Mouse (Mus musculus) retina, adult 2 months (tissue): ENCODE data around the gene Pla1a.
A peak's percentile ranks its signal among the peaks of the same experiment; 100 is the strongest.
"Not testable (repeated sequence)": the region's sequence is repeated elsewhere in the genome, so short reads cannot be mapped to it uniquely, and the experiment has no call there.

Experiments used
- DNase-seq: peaks from one replicate; pipeline ENCODE4 v3.0.0-alpha.2; 2012; ENCODE audit warnings: low read depth, low spot score

Pla1a gene

DNA sequence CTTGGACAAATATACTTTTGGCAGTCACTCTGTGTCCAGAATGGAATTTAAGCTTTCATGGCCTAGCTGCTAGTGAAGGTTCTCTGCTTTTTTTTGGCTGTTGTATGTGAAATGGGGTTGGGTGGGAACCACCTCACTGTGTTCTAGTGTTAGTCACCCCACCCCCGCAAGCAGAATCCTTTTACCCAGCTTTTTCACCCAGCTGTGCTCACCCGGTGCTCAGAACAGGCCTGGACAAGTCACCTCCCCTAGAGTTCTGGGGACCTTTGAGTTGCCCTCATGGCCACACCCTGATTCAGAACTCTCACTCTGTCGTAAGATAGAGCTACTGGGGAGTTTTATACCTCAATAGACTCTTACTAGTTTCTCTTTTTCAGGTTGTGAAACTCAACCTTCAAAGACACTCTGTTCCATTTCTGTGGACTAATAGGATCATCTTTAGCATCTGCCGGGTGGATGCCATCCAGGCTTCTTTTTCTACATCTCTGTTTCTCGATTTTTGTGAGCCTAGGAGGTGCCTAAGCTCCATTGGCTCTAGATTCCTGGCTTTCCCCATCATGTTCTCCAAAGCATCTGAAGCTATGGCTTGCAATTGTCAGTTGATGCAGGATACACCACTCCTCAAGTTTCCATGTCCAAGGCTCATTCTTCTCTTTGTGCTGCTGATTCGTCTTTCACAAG is 25.8 kb upstream of the Pla1a start:
- DNase-seq = no peak

DNA sequence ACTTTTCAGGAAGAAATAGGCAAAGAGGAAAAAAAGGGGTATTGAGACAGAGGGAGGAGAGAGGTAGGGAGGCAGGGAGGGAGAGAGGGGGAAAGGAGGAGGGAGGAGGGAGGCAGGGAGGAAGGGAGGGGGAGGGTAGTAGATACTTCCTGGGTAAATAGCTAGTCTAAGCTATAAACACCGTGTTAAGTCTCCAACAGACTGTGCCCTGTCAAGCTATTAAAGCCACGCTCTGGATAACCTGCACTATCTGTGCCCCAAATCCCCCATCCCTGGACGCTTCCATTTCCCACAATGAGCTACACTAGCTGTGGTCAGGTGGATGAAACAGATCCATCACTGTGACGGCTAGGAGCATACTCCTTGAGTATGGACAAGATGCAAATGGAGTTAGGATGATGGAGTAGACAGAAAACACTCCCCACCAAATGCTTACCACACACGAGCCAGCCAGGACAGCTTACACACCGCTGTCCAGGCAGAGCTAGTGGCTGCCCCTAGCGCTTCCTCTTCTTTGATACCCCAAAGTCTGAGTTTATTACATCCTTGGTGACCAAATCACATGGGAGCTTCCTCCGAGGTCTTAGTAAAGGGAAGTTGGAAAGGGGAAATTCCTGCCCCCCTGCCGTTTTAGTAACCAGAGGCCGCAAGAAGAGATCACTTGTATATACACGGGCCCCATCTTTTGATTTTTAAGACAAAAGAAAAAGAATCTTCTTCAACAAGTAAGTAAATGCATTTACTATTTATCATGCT is 24.0 kb upstream of the Pla1a start:
- DNase-seq = no peak

DNA sequence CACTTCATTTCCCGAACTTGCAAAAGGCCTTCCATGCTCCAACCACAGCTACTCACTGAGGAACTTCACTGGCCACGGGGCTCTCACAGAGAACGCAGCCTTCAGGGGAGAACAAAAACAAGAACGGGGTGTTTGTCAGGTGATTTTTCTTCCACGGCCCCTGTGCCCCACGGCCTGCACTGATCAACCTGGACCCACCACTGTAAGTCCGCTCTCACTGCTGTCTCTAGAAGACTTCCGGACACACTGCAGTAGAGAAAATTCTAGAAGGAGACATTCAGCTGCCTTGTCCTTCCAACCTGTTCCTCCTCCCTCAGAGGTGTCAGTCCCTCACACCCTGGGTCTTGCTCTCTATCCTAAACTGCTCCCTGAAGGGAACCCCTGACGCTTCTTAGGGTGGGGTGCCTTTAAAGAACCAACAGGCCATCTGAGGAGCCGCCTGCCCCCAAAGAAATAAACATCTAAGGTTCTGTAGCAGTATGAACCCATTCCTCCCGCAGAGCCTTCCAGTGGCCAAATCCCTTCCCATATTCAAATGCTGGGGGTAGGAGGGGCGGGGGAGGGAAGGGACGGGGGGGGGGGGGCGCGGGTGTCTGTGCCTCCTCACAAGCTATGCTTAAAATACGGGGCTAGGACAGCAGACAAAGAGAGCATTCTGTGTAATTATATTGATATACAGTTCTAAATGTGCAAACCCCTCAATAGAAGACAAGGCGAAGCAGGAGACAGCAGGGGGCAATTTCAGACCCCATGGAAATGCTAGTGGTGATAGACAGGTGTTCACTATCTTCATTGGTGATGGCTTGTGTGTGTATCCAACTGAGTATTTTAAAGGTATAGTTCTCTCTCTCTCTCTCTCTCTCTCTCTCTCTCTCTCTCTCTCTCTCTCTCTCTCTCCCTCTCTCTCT is 22.8 kb upstream of the Pla1a start, which contains the start of gene Cd80:
Gene Cd80 (plus strand): TSS at position 51 of the 908 bp plus-strand sequence.
- no peak for DNase-seq

DNA sequence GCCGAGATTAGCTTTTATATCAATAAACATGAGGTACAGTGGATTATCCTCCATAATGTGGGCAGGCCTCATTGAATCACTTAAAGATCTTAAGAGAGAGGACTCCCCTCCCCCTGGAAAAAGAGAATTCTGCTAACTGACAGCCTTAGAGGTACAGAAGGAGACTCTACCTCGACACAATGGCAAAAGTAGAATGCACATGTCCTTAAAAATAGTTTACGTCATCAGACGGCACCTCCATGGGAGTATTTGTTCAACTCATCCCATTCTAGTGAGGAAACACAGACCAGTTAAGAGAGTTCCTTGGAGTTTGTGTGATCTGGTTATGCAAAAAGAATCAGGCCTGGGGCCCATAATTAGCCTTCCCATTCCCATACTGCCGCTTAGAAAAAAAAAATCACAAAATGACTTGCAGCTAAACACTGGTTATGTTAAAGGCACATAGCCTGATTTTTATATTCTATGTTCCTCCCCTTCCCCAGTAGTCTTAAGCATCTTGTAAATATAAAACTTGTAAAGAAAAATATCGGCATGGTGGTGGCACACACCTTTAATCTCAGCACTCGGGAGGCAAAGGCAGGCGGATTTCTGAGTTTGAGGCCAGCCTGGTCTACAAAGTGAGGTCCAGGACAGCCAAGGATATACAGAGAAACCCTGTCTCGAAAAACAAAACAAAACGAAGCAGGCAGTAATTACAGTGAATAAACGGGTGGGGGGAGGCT is 21.7 kb upstream of the Pla1a start:
- no peak for DNase-seq

DNA sequence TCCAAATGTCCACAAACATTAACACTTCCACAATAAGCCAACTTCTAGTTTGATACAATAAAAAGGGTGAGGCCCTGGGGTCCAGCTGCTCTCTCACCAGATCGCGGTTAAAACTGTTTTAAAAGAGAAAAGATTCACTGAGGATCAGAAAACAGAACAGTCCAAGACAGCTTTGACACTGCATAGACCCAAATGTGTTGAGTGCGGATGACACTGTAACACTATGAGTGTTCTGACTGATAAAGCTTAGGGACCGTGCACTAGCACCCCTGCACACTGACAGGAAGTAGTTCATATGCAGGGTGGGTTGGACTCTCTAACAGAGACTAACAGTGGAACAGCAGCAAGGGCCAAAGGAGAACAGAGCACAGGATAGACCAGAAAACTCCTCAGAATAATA is 21.0 kb upstream of the Pla1a start:
- DNase-seq = no peak

DNA sequence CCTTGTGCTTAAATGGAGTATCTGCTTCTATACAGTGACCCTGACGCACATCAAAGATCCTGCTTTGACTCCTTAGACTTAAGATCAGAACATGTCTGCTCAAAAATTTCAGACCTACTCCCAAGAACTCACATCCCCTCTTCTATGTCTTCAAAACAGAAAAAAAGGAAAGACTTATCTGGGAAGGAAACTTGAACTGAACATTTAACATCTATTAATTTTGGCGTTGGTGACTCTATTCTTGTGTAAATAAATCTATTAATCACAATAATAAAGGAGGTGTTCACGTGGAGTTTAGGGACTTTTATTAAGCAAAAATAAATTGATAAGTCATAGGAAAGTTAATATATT is 20.2 kb upstream of the Pla1a start:
- no peak for DNase-seq

DNA sequence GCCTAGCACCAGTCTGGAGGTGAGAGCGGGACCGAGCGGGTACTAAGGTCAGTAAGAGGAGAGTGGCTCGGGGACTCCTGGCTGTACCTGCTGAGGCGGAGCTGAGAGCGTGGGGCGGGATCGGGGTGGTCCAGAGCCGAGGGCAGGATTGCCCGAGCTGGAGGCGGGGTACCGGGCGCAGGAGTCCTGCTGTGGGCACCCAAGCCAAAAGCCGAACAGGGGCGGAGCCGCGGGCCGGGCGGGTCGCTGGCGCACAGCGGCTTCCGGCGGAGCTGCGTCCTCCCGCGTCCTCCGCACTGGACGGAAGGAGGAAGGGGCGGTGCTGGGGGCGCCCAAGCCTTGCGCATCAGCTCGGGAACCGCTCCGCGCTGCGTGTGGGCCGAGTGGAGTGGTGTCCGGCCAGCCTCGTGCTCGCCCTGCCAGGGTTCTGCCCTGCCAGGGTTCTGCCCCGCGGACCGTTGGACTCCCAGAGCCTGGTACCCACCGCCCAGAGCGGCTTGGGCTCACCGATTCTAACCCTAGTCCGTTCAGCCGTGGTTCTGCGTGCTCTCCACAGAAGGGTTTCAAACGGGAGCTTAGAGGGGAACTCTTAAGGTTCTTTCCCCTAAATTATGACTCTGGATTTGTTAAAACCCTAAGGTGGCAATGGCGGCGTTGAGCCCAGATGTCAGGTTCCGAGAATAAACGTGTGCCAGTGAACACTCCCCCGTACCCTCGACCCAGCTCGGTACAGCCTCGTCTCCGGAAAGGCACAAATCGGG is 19.7 kb upstream of the Pla1a start, which contains the start of gene Adprh:
Gene Adprh (minus strand): TSS at position 262 of the 761 bp plus-strand sequence.
- DNase-seq = peak; percentile 70

DNA sequence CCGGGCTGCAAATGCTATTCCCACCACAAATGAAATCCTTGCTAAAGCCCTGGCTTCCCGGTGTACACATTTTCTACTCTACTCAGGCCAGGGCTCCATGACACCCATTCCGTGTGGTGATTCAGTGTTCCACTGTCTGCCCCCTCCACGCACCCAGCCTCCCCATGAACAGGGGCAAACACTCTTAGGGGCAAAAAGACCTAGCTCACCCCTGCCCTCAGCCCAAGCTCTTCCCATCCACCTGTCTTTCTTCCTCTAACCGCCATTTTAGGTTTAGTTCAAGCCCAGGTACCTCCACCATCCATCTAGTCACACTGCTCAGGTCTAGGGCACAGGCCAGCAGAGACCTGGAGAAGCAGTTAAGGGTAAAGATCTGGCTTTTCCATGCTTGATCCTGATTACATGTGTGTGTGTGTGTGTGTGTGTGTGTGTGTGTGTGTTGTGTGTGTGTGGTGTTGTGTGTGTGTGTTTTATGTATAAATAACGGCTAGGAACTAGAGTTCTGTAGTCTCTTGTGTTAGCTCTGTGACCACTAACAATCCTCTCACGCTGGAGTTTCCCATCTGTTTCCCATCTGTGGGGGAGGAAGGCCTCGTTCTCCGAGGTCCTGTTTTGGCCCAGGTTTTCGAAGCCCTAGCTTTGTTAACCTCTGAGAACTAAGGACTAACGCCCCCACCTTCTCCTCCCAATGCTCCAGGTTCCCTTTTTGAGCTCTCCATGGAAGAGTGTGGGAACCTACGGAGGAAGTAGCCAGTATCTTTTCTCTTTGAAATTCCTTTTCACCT is 18.7 kb upstream of the Pla1a start:
- no peak for DNase-seq

DNA sequence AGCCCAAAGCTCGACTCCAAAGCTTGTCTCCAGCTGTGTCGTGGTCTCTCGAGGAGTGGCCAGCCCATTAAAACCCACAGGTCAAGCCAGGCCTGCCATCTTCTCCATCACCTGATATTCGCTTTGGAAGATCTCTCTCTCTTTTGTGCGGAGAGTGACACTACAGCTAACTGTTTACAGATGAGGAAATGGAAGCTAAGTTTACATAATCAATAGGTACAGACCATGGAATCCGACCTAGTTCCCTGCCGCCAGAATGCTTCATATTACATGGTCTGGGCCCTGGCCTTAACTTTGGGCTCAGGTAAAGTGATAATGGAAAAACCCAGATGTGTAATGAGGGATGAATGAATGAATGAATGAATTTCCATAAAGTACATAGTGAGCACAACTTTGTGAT is 17.8 kb upstream of the Pla1a start:
- DNase-seq = no peak

DNA sequence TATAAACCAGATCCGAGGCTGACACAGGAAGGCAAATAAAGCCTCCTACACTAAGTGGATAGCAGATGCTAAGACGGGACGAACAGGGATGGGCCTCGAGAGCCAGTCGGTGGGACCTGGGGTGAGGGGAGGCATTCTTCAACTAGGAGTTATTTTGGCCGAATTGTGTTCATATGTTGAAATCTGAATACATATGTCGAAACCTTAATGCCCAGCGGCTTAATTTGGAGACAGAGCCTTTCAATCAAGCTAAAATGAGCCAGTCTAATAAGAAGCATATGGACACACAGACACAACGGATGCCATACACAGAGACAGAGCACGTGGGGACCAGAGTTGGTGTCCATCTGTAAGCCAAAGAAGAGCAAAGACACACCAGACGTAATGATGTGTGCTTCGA is 15.5 kb upstream of the Pla1a start:
- DNase-seq = no peak

DNA sequence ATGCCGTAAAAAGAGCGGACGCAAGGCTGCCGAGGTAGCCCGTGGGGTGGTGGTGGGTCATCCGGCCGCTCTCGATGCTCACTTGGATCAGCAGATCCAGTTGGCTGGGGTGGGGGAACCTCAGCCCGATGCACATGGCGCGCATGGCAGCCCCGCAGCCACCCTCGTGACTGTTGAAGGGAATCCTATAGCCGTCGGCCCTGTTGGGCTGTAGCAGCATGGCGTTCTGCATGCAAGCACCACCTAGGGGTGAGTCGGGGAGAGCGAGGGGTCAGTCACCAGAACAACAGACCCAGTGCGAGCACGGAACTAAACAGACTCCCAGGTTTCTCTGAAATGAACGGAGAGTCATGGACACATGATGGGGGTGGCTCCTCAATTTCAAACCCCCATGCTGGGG is 14.4 kb upstream of the Pla1a start:
- DNase-seq = no peak

DNA sequence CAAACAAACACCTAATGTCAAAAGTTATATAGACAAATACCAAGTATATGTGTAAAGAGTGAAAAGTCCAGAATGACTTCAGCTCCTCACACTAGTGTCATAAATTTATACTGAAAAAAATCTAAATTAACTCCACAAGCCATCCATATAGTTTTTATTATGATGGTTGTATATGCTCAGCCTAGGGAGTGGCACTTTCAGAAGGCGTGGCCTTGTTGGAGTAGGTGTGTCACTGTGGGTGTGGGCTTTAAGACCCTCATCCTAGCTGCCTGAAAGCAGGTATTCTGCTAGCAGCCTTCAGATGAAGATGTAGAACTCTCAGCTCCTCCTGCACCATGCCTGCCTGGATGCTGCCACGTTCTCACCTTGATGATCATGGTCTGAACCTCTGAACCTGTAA is 13.2 kb upstream of the Pla1a start:
- DNase-seq = not testable (repeated sequence)

DNA sequence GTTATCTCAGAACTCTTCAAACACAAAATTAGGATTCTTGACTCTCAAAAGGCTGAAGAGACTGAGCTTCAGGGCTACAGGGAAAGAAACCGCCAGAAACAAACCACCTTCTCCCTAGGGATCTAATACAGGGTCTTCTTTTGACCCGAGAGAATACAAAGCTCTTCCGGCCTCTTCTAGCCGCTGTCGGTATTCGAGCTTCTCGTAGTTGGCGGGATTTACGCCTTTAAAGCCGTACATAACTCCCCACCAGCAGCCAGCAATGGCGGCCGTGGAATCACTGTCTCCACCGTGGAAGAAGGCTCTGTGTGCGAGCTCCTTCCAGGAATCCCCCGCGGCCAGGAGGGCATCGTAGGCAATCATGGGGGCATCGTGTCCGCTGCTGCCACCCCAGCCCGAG is 12.6 kb upstream of the Pla1a start:
- DNase-seq = no peak

DNA sequence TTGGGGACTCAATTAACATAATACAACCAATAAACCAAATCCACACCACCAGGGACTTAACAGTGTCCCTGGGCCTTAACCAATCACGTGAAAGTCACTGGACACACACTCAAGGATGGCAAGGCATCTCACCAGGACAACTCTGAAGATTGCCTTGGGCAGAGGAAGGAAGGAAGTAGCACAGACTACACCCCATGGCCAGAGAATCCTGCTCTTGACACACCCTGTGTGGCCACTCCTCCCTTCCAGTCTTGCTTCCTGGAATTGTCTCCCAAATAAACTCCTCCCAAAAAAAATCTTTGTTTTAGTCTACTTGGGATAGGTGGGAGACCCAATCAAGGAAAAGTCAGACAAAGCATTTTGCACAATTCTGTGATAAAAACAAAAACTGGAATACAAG is 12.1 kb upstream of the Pla1a start:
- no peak for DNase-seq

DNA sequence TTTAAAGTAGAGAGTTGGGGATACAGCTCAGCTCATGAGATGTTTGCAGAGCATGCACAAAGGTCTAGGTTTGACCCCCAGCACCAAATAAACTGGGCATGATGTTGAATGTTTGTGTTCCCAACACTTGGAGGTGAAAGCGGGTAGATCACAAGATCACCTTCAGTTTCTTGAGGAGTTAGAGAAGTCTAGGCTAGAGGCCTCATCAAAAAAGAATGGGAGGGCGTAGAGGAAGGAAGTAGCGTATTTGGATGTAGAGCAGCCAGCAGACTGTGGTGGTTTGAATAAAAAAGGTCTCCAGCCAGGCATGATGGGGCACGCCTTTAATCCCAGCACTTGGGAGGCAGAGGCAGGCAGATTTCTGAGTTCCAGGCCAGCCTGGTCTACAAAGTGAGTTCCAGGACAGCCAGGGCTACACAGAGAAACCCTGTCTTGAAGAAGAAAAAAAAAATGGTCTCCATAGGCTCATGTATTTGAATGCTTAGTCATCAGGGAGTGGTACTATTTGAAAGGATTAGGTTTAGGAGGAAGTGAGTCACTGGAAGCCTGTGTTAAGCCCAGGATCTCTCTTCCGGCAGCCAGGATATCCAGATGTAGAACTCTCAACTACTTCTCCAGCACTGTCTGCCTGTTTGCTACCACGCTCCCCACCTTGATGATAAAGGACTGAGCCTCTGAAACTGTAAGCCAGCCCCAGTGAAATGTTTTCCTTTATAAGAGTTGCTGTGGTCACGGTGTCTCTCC is 10.9 kb upstream of the Pla1a start:
- DNase-seq = no peak

DNA sequence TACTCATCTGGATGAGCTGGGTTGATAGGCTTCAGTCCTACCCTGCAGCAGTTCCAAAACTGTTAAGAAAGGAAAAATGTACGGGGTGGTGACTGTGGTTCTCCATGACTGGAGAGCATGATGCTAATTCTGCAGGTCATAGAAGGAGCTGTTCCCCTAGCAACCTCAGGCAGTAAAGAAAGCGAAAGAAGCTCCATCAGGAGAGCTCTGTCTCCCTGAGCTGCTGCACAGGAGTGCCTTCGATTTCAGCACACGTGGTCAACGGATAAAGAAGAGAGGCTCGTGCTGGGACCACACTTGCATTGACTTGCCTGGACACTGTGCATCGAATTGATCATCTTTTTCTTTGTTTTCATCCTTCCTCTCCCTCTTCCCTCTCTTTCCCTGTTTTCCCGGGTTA is 9.3 kb upstream of the Pla1a start:
- DNase-seq = no peak

DNA sequence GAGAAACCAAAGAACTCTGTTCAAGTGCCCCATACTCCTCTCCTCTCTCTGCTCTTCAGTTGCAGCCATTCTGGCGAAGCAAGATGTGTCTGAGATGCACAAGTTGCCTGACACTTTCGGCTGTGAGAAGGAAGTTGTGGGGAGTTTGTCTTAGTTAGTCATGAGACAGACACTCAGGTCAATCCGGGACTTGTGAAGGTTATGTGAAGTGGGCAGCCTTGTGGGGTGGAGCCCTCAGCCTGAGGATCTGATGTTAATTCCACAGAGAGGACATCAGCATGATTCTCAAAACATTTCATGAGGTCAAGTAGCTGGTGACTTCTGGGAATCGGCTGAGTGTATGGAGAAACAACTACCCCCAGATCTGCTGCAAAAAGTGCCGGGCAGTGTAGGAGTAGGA is 8.7 kb upstream of the Pla1a start:
- no peak for DNase-seq

DNA sequence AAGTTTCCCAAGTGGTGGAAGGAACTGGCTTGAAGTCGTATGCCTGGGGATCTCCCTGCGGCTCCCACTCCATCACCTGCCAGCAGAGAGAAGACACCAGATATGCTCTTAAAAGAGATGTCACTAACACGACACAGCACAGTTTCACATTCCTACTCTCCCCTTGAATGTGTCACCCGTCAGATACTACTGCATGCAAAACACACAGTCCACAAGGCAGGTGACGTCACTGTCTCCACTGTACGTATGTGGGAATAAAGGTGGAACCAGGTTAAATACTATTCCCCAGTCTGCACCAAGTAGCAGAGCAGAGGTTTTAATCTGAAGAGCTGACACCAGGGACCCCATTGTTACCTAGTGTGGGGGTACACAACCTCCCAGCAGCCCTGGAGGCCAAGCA is 7.5 kb upstream of the Pla1a start:
- DNase-seq = no peak

DNA sequence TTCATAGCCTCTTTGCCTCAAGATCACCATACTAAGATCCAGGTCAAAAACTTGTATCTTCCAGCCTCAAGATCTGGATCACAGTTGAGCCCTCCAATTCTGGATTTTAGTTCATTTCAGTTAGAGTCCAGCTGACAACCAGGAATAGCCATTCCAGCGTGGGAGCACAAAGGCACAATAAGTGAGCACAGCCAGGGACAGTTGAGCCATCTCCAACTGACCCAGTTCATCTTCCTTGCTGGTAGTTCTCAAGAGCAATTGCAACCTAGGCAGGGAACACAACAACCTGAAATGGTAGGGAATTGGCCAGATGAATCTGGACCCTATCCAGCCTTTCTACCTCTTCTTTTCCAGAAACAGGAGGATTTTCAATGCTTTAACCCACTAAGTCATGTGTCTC is 6.2 kb upstream of the Pla1a start:
- DNase-seq = no peak
